Mouse (Mus musculus): Measurements from ENCODE around the gene Crlf1. TPM values are rescaled to one million over a fixed set of nuclear protein-coding genes. Genes with fewer than 3 reads are reported as not detected.

The Crlf1 gene
- not detected for total RNA-seq (2023)

DNA sequence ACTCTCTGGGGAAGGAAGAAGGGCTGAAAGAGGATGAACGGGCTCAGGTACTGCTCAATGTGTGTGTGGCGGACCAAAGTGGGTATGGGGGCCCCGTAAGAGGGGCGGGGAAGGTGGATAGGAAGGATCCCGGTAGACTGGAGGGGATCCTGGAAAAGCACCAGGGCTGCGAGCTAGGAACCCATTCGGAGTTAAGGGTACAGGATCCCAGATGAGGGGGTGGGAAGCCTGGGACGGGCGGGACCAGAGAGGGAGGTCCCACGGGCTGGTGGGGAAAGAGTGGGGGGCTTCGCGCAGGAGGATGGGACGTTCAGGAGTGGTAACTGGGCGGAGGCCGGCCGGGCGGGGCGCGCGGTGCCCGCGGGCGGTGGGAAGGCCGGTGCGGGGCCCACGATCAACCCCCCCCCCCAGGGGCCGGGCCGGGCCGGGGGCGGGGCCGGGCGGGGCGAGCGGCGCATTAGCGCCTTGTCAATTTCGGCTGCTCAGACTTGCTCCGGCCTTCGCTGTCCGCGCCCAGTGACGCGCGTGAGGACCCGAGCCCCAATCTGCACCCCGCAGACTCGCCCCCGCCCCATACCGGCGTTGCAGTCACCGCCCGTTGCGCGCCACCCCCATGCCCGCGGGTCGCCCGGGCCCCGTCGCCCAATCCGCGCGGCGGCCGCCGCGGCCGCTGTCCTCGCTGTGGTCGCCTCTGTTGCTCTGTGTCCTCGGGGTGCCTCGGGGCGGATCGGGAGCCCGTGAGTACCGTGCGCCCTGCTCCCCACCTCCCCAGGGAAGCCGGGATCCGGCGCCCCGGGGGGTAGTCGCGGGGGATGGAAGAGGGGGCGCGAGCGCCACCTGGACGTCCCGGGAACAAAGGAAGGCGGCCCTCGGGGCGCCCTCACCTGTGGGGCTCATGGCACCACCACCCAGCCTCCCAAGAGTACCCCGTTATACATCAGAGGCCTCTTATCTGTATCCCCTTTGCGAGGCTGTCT is at the start of gene Crlf1:
Crlf1 (plus strand) TSS at position 495 of the 977 bp plus-strand sequence.

DNA sequence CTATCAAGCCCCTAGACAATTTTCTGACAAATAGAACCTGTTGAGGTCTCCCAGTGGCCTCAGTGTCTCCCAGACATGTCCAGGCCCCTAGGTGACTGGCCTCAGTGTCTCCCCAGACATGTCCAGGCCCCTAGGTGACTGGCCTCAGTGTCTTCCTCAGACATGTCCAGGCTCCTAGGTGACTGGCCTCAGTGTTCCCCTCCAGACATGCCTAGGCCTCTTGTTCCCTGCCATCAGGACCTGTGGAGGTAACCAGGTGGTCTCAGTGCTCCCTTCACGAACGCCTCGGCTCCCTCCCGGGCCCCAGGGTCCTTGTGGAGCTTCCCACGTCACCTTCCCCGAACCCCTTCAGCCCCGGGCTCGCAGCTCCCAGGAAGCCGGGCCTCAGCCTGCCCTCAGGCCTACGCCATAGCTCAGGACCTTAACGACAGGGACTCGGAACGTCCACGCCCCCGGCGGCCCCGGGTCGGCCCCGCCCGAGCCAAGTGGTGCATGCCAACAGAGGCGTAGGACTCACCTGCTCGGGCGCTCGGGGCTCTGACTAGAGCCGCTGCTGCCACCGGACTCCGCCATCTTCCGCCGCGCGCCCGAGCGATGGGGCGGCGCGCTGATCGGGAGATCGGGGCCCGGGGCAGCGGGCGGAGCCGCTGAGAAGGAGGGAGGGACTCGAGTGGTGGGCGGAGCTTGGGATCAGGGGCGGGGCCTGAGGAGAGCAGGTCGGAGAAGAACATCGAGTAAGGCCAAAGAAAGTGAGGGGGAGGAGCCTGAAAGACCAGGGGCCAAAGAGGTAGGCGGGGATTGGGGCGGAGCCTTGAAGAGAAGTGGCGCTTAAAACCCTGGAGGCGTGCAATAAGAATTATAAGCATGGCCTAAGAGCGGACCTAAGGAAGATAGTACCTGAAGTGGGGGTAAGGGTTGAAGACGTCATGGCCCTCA is 16.4 kb upstream of the Crlf1 start, which contains the start of gene Klhl26:
Klhl26 (minus strand) TSS at position 636 of the 936 bp plus-strand sequence.

GRCm38 (mm10) chr8:70486941-70487520 is 5.9 kb upstream of the Crlf1 start, which contains the start of gene Tmem59l:
Gene Tmem59l, minus strand, starts transcription at chr8:70487358.

DNA sequence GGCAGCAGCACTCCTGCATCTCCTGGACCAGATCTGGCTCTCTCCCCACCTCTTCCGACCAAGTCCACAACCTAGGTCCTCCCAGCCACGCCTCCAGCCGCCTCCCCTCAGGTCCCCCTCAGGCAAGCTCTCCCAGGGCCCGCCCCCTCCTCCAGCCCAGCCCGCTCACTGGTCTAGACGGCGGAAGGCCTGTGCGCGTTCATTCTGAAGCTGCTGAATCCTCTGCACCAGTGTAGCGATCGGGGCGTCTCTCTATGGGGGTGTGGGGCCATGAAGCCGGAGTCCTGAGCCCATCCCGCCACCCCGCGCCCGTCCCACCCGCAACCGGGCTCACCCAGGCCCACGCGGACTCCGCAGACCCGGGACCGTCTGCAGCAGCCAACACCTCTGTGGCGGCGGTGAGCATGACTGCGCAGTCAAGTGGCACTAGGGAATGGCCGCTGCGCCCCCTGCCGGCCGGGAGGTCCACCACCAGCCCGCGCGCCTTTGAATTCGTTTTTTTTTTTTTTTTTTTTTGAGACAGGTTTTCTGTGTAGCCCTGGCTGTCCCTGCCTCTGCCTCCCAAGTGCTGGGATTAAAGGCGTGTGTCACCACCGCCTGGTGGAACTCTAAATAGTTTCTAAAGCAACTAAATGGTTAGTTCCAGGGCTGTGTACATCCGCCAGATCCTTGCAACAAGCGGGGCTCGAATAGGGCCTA is 13.5 kb downstream of the Crlf1 start, which contains the start of gene Rex1bd:
Rex1bd (minus strand) TSS at position 425 of the 699 bp plus-strand sequence.

GRCm38 (mm10) chr8:70510228-70510915 is 17.4 kb downstream of the Crlf1 start, which contains the start of gene Uba52:
Gene Uba52, minus strand, starts transcription at chr8:70510801.

GRCm38 (mm10) chr8:70527512-70528181 is 34.7 kb downstream of the Crlf1 start, which contains the start of the genes Fkbp8 and Kxd1:
Gene Fkbp8, plus strand, starts transcription at chr8:70527724.
Gene Kxd1, minus strand, starts transcription at chr8:70527956.

GRCm38 (mm10) chr8:70539077-70539813 is 46.3 kb downstream of the Crlf1 start, which contains the start of gene Ell:
Gene Ell, plus strand, starts transcription at chr8:70539457.

Other genes starting within 250 kb of the Crlf1 start
- 6.5 TPM for gene Homer3, start 210.3 kb upstream of the Crlf1 start, total RNA-seq (2023)
- 90.0 TPM for gene Ddx49, start 190.7 kb upstream of the Crlf1 start, total RNA-seq (2023)
- gene Cope, start 190.6 kb upstream of the Crlf1 start, total RNA-seq (2023): 103 TPM
- not detected for gene Cers1, start 177.4 kb upstream of the Crlf1 start, total RNA-seq (2023)
- gene Gdf1, start 163.3 kb upstream of the Crlf1 start, total RNA-seq (2023): not detected
- gene Upf1, start 139.9 kb upstream of the Crlf1 start, total RNA-seq (2023): 79.1 TPM
- gene Comp, start 119.6 kb upstream of the Crlf1 start, total RNA-seq (2023): 1.2 TPM
- 21.6 TPM for gene Crtc1, start 53.6 kb upstream of the Crlf1 start, total RNA-seq (2023)
- 7.7 TPM for gene Klhl26, start 16.2 kb upstream of the Crlf1 start, total RNA-seq (2023)
- gene Tmem59l, start 5.8 kb upstream of the Crlf1 start, total RNA-seq (2023): not detected
- 51.6 TPM for gene Rex1bd, start 13.6 kb downstream of the Crlf1 start, total RNA-seq (2023)
- 3,862 TPM for gene Uba52, start 17.6 kb downstream of the Crlf1 start, total RNA-seq (2023)
- gene Fkbp8, start 34.6 kb downstream of the Crlf1 start, total RNA-seq (2023): 240 TPM
- gene Kxd1, start 34.8 kb downstream of the Crlf1 start, total RNA-seq (2023): 61.7 TPM
- gene Ell, start 46.3 kb downstream of the Crlf1 start, total RNA-seq (2023): 34.7 TPM
- 74.6 TPM for gene Isyna1, start 101.2 kb downstream of the Crlf1 start, total RNA-seq (2023)
- gene Ssbp4, start 115.7 kb downstream of the Crlf1 start, total RNA-seq (2023): 116 TPM
- gene Lrrc25, start 123.0 kb downstream of the Crlf1 start, total RNA-seq (2023): 1.8 TPM
- gene Gdf15, start 139.3 kb downstream of the Crlf1 start, total RNA-seq (2023): 0.89 TPM
- 2.4 TPM for gene Pgpep1, start 167.2 kb downstream of the Crlf1 start, total RNA-seq (2023)
- gene Lsm4, start 180.1 kb downstream of the Crlf1 start, total RNA-seq (2023): 138 TPM
- gene Jund, start 205.8 kb downstream of the Crlf1 start, total RNA-seq (2023): 1,886 TPM
- 7.8 TPM for gene Iqcn, start 210.3 kb downstream of the Crlf1 start, total RNA-seq (2023)
- gene Gm3336, start 225.4 kb downstream of the Crlf1 start, total RNA-seq (2023): not detected
- 0.55 TPM for gene Pde4c, start 230.6 kb downstream of the Crlf1 start, total RNA-seq (2023)

All from CD8-positive naive resting alpha-beta T cell, adult 57 days (primary cell).